Mouse (Mus musculus) liver, postnatal 0 days (tissue): ENCODE measurements around the gene Atp6v1b1. TPM values are rescaled to one million over a fixed set of nuclear protein-coding genes. Genes with fewer than 3 reads are reported as not detected.

Experiments
- ATAC-seq: fragments of 200-750 bp; cut with Nextera tagmentation; 2 replicates; pipeline ENCODE4 v1.8.0; 2017; ENCODE audit warnings: mild to moderate bottlenecking, moderate library complexity
- DNase-seq: peaks from one replicate; pipeline ENCODE4 v3.0.0-alpha.2; 2016
- H3K27ac ChIP-seq: fragments of 300-500 bp; sonication (generic); 2 replicates; pipeline ENCODE4 v1.5.1; 2014; ENCODE audit warnings: antibody characterized with exemption, moderate library complexity, mild to moderate bottlenecking, low read depth
- H3K27me3 ChIP-seq: fragments of 300-500 bp; sonication (generic); 2 replicates; pipeline ENCODE4 v1.6.1; 2014; ENCODE audit warnings: low read length, control low read depth, mixed read lengths; ENCODE audit not compliant: insufficient read depth
- H3K36me3 ChIP-seq: fragments of 300-500 bp; sonication (generic); replicated peaks from 2 replicates; pipeline ENCODE4 v1.6.1; 2014; ENCODE audit warnings: mild to moderate bottlenecking, control low read depth, low read length, moderate library complexity, mixed read lengths; ENCODE audit not compliant: insufficient read depth
- H3K4me1 ChIP-seq: fragments of 300-500 bp; sonication (generic); 2 replicates; pipeline ENCODE4 v1.6.1; 2014; ENCODE audit warnings: antibody characterized with exemption, mild to moderate bottlenecking, control low read depth; ENCODE audit not compliant: insufficient read depth
- H3K4me2 ChIP-seq: fragments of 300-500 bp; sonication (generic); 2 replicates; pipeline ENCODE4 v1.6.1; 2014; ENCODE audit warnings: low read depth, mild to moderate bottlenecking, low read length, moderate library complexity, mixed read lengths
- H3K4me3 ChIP-seq: fragments of 300-500 bp; sonication (generic); 2 replicates; pipeline ENCODE4 v1.5.1; 2014; ENCODE audit warnings: low read depth, low read length
- H3K9ac ChIP-seq: fragments of 300-500 bp; sonication (generic); replicated peaks from 2 replicates; pipeline ENCODE4 v1.6.1; 2014; ENCODE audit warnings: mild to moderate bottlenecking, moderate library complexity
- H3K9me3 ChIP-seq: fragments of 300-500 bp; sonication (generic); 2 replicates; pipeline ENCODE4 v1.6.1; 2016; ENCODE audit warnings: mild to moderate bottlenecking, control low read depth, low read length, mixed read lengths
- CTCF ChIP-seq: sonication (generic); IDR thresholded peaks from 2 replicates; pipeline ENCODE4 v1.5.1; 2016; ENCODE audit warnings: antibody characterized with exemption, low read depth
- EP300 ChIP-seq: IDR thresholded peaks from 2 replicates; pipeline ENCODE4 v1.6.1; 2016; ENCODE audit warnings: antibody characterized with exemption, low read depth, mild to moderate bottlenecking
- WGBS: fragments of 180-500 bp; shearing (Covaris S2); extraction: QIAGEN DNeasy Blood & Tissue Kit; methylation state at CpG from one replicate; pipeline ENCODE4 v1.1.7; 2014; ENCODE audit not compliant: insufficient replicate concordance; 5-methylcytosine and 5-hydroxymethylcytosine counted together
- polyA plus RNA-seq: library from polyadenylated mRNA; unstranded; fragments of >200 nt; fragmentation: Nextera tagmentation; extraction: Ambion mirVana; gene quantifications from 2 replicates; pipeline ENCODE4 v1.2.1, GENCODE M21; 2015

Gene Atp6v1b1
- polyA plus RNA-seq, 1 experiment from 2014 or later, result not detected

- ATAC-seq, result no peak
- peaks cover 96% of the 10 kb centered on the region for H3K27me3 ChIP-seq
- no peak overlapping the region for H3K27ac ChIP-seq
- 2% methylated on average over 30 of the region's 30 CpGs for WGBS
- no peak overlapping the region for H3K9ac ChIP-seq
- peak overlapping the region; percentile 1; the same call in 1 of the 2 replicates for H3K4me2 ChIP-seq
- no peaks in the 10 kb centered on the region for H3K9me3 ChIP-seq
- H3K4me1 ChIP-seq, result peaks cover 14% of the 10 kb centered on the region
- DNase-seq, result no peak
- no peak overlapping the region for H3K4me3 ChIP-seq
- no peaks in the 10 kb centered on the region for H3K36me3 ChIP-seq
- TF ChIP-seq CTCF, result no peak
- TF ChIP-seq EP300, result no peak
These were observed 27.2 kb upstream of the Atp6v1b1 start for GRCm38 (mm10) chr6:83715461-83716196.

GRCm38 (mm10) chr6:83717026-83717425 is 25.8 kb upstream of the Atp6v1b1 start:
- DNase-seq (no peak), ATAC-seq (no peak)
- Histone ChIP-seq H3K4me1 (peaks cover 5% of the 10 kb centered on the region), H3K36me3 (no peaks in the 10 kb centered on the region), H3K27me3 (peaks cover 95% of the 10 kb centered on the region), H3K9ac (no peak overlapping the region), H3K9me3 (no peaks in the 10 kb centered on the region), H3K4me3 (no peak overlapping the region), H3K27ac (no peak overlapping the region), H3K4me2 (no peak overlapping the region)
- TF ChIP-seq CTCF (no peak), EP300 (no peak)
- 3% methylated on average over 8 of the region's 8 CpGs for WGBS

GRCm38 (mm10) chr6:83722526-83722925 is 20.3 kb upstream of the Atp6v1b1 start:
- H3K4me1 ChIP-seq, result no peaks in the 10 kb centered on the region
- H3K4me2 ChIP-seq, result no peak overlapping the region
- no peak overlapping the region for H3K9ac ChIP-seq
- no peak for ATAC-seq
- no peaks in the 10 kb centered on the region for H3K36me3 ChIP-seq
- peaks cover 51% of the 10 kb centered on the region for H3K27me3 ChIP-seq
- no peaks in the 10 kb centered on the region for H3K9me3 ChIP-seq
- WGBS, result 17% methylated on average over 6 of the region's 6 CpGs
- no peak for TF ChIP-seq CTCF
- TF ChIP-seq EP300, result no peak
- H3K4me3 ChIP-seq, result no peak overlapping the region
- DNase-seq, result no peak
- no peak overlapping the region for H3K27ac ChIP-seq

- H3K4me3 ChIP-seq, result no peak overlapping the region
- no peak overlapping the region for H3K27ac ChIP-seq
- TF ChIP-seq EP300 (no peak), CTCF (peak; percentile 42)
- no peaks in the 10 kb centered on the region for H3K9me3 ChIP-seq
- 39% methylated on average over 4 of the region's 4 CpGs for WGBS
- ATAC-seq, result no peak
- no peak overlapping the region for H3K9ac ChIP-seq
- peaks cover 9% of the 10 kb centered on the region; the same call in 1 of the 2 replicates for H3K27me3 ChIP-seq
- no peak for DNase-seq
- H3K4me1 ChIP-seq, result no peaks in the 10 kb centered on the region
- H3K4me2 ChIP-seq, result no peak overlapping the region
- H3K36me3 ChIP-seq, result no peaks in the 10 kb centered on the region
These were observed 15.6 kb upstream of the Atp6v1b1 start for GRCm38 (mm10) chr6:83727178-83727577.

GRCm38 (mm10) chr6:83728488-83728887 is 14.3 kb upstream of the Atp6v1b1 start:
- 81% methylated on average over 3 of the region's 3 CpGs for WGBS
- peak; percentile 55 for DNase-seq
- ATAC-seq, result no peak
- Histone ChIP-seq H3K9me3 (no peaks in the 10 kb centered on the region), H3K4me3 (no peak overlapping the region), H3K4me1 (no peaks in the 10 kb centered on the region), H3K36me3 (no peaks in the 10 kb centered on the region), H3K9ac (no peak overlapping the region), H3K4me2 (no peak overlapping the region), H3K27me3 (0 out of 2 replicates have a peak, but pooled peaks cover 4% of the 10 kb centered on the region), H3K27ac (no peak overlapping the region)
- TF ChIP-seq EP300, result no peak
- TF ChIP-seq CTCF, result peak; percentile 70

- H3K9me3 ChIP-seq, result peaks cover 2% of the 10 kb centered on the region; the same call in 1 of the 2 replicates
- no peak for ATAC-seq
- TF ChIP-seq EP300 (no peak), CTCF (no peak)
- no peaks in the 10 kb centered on the region for H3K4me1 ChIP-seq
- no peaks in the 10 kb centered on the region for H3K36me3 ChIP-seq
- H3K27me3 ChIP-seq, result 0 out of 2 replicates have a peak, but pooled peaks cover 2% of the 10 kb centered on the region
- no peak overlapping the region for H3K27ac ChIP-seq
- no peak overlapping the region for H3K4me3 ChIP-seq
- H3K4me2 ChIP-seq, result no peak overlapping the region
- DNase-seq, result no peak
- WGBS, result 60% methylated on average over 14 of the region's 14 CpGs
- H3K9ac ChIP-seq, result no peak overlapping the region
These were observed 13.3 kb upstream of the Atp6v1b1 start for GRCm38 (mm10) chr6:83729350-83729970.
